Mouse (Mus musculus) hindbrain, embryonic 16.5 days (tissue): ENCODE measurements at regions not wholly inside any gene's neighbourhood (a gene's known extent, or its start where the extent isn't known, plus 50 kb on each side); places are given as distances from the start of the nearest gene placed in this dataset.

Experiments
- ATAC-seq: fragments of 200-750 bp; cut with Nextera tagmentation; 2 replicates; pipeline ENCODE4 v1.8.0; 2017; ENCODE audit warnings: moderate TSS enrichment, moderate library complexity
- H3K27ac ChIP-seq: fragments of 300-500 bp; sonication (generic); 2 replicates; pipeline ENCODE4 v1.5.1; 2014; ENCODE audit warnings: low read depth, mild to moderate bottlenecking, control low read depth, low read length, moderate library complexity
- H3K27me3 ChIP-seq: fragments of 300-500 bp; sonication (generic); replicated peaks from 2 replicates; pipeline ENCODE4 v1.6.1; 2014; ENCODE audit warnings: low read length; ENCODE audit not compliant: control insufficient read depth, insufficient read depth
- H3K36me3 ChIP-seq: fragments of 300-500 bp; sonication (generic); 2 replicates; pipeline ENCODE4 v1.6.1; 2014; ENCODE audit warnings: mild to moderate bottlenecking, low read length, moderate library complexity, mixed read lengths; ENCODE audit not compliant: control insufficient read depth, insufficient read depth
- H3K4me1 ChIP-seq: fragments of 300-500 bp; sonication (generic); 2 replicates; pipeline ENCODE4 v1.6.1; 2014; ENCODE audit warnings: low read depth, low read length; ENCODE audit not compliant: control insufficient read depth, insufficient read depth
- H3K4me2 ChIP-seq: fragments of 300-500 bp; sonication (generic); 2 replicates; pipeline ENCODE4 v1.6.1; 2014; ENCODE audit warnings: mild to moderate bottlenecking, low read length, control low read depth, moderate library complexity
- H3K4me3 ChIP-seq: fragments of 300-500 bp; sonication (generic); 2 replicates; pipeline ENCODE4 v1.5.1; 2014; ENCODE audit warnings: mild to moderate bottlenecking, low read length, control low read depth, moderate library complexity
- H3K9ac ChIP-seq: fragments of 300-500 bp; sonication (generic); 2 replicates; pipeline ENCODE4 v1.6.1; 2014; ENCODE audit warnings: low read depth, mild to moderate bottlenecking, control low read depth, low read length, moderate library complexity
- H3K9me3 ChIP-seq: fragments of 300-500 bp; sonication (generic); 2 replicates; pipeline ENCODE4 v1.6.1; 2014; ENCODE audit warnings: mild to moderate bottlenecking, low read length, moderate library complexity; ENCODE audit not compliant: control insufficient read depth
- whole genome bisulfite sequencing: fragments of 180-500 bp; shearing (Covaris S2); extraction: QIAGEN DNeasy Blood & Tissue Kit; methylation state at CpG from one replicate; pipeline ENCODE4 v1.1.7; 2014; 5-methylcytosine and 5-hydroxymethylcytosine counted together

DNA sequence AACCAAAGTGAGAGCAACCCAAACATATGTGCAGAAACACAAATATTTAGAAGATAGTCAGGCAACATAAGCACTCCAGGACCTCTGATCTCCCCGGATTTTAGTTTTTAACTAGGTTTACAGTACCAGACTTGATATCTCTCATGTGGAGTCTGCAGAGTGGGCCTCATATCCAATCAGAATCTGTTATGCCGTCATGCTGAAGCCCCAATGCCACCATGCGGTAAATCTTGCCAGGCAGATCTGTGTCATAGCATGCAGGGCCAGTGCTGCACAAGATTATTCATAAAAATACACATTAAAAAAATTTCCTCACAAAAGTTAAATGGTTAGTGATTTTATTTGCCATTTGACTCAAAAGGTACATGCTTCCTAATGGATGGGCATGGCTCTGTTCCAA, 106.9 kb upstream of the Ccser1 start:
- ATAC-seq, result peak; percentile 34; the same call in 1 of the 2 replicates
- Histone ChIP-seq H3K36me3 (no peaks in the 10 kb centered on the region), H3K27ac (no peak overlapping the region), H3K9ac (no peak overlapping the region), H3K27me3 (no peaks in the 10 kb centered on the region), H3K4me2 (no peak overlapping the region), H3K9me3 (no peaks in the 10 kb centered on the region), H3K4me3 (no peak overlapping the region), H3K4me1 (peaks cover under 1% of the 10 kb centered on the region; the same call in 1 of the 2 replicates)
- WGBS, result 83% methylated on average over 3 of the region's 3 CpGs

DNA sequence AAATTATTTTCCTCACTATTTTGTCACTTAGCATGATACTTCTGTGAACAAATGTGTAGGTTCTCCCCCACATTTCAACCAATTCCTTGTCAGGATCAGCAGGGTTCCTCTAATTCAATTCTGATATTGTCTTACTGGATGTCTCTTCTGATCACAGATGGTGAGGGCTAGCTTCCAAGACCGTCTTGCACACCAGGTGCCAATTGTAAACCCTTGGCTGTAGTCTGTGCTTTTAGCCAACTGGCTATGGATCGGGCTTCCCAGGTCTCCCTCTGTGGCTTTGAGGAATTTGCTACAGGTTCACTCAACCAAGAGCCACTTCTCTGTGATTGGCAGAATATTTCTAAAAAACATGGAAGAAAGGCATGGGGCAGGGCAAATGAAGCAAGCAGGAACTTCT, 106.3 kb upstream of the Ccser1 start:
- H3K9ac ChIP-seq, result no peak overlapping the region
- H3K27me3 ChIP-seq, result no peaks in the 10 kb centered on the region
- H3K9me3 ChIP-seq, result no peaks in the 10 kb centered on the region
- no peak overlapping the region for H3K27ac ChIP-seq
- H3K4me1 ChIP-seq, result no peaks in the 10 kb centered on the region
- no peak overlapping the region for H3K4me3 ChIP-seq
- no peak overlapping the region for H3K4me2 ChIP-seq
- 54% methylated on average over 2 of the region's 2 CpGs for WGBS
- ATAC-seq, result peak; percentile 84
- H3K36me3 ChIP-seq, result no peaks in the 10 kb centered on the region

DNA sequence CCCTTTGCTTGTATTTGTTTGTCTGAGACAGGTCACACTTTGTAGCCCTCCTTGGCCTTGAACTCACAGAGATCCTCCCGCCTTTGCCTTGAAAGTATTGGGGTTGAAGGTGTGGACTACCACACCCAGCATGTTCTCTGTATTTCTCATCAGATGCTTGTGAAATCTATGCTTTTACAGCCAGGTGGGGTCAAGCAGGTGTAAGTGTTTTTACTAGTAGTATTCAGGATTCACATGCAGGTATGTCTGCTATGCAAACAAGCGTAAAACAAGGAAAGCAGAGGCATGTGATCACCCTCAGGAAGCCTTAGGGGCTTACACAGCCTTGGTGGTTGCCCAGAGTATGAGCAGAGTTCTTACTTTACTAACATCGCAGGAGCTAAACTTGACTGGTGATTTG, 105.4 kb upstream of the Ccser1 start:
- Histone ChIP-seq H3K4me3 (no peak overlapping the region), H3K27ac (no peak overlapping the region), H3K36me3 (no peaks in the 10 kb centered on the region), H3K27me3 (no peaks in the 10 kb centered on the region), H3K9me3 (no peaks in the 10 kb centered on the region), H3K4me2 (no peak overlapping the region), H3K4me1 (no peaks in the 10 kb centered on the region), H3K9ac (no peak overlapping the region)
- ATAC-seq, result no peak
- WGBS, result 98% methylated on average over 3 of the region's 3 CpGs

DNA sequence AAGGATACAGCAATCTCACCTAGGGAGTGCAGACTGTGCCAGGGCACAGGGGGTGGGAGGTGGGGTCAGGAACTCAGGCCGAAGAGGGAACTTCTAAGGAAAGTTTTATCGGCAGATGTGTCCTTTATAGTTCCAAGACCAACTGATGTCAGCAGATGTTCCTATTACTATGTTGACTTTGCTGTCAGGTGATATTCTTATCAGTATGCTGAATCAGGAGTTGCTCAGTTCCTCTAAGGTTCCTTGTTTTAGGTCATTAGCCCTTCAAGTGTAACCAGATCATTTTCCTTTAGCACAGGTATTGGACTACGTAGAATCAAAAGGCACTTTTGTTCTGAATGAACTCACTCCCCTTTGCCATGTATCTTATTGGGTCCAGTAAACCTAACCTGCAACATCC, 101.6 kb upstream of the Ccser1 start:
- Histone ChIP-seq H3K4me2 (no peak overlapping the region), H3K36me3 (no peaks in the 10 kb centered on the region), H3K4me3 (no peak overlapping the region), H3K27ac (no peak overlapping the region), H3K4me1 (no peaks in the 10 kb centered on the region), H3K9ac (no peak overlapping the region), H3K9me3 (no peaks in the 10 kb centered on the region), H3K27me3 (no peaks in the 10 kb centered on the region)
- no peak for ATAC-seq
- 85% methylated on average over 3 of the region's 3 CpGs for WGBS

DNA sequence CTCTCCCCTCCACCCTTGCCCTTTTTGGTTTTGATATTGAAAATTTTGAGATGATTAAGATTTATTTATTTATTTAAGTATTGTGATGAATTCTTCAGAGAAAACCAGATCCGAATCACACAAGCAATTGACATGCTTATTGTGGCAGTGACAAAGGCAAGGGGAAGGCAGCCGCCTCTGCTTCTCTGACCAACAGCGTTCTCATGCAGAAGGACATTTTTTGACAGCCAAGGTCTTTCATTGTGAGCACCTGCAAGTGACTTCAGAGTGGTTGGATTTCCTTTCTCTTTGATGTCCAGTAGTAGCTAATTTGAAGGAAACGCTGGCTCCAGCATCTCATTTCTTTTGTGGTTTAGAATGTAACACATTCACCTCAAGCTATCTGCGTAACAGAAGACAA, 99.5 kb upstream of the Ccser1 start:
- 37% methylated on average over 5 of the region's 5 CpGs for WGBS
- Histone ChIP-seq H3K9ac (no peak overlapping the region), H3K27me3 (no peaks in the 10 kb centered on the region), H3K4me3 (no peak overlapping the region), H3K27ac (no peak overlapping the region), H3K36me3 (no peaks in the 10 kb centered on the region), H3K4me1 (no peaks in the 10 kb centered on the region), H3K4me2 (no peak overlapping the region), H3K9me3 (no peaks in the 10 kb centered on the region)
- no peak for ATAC-seq

DNA sequence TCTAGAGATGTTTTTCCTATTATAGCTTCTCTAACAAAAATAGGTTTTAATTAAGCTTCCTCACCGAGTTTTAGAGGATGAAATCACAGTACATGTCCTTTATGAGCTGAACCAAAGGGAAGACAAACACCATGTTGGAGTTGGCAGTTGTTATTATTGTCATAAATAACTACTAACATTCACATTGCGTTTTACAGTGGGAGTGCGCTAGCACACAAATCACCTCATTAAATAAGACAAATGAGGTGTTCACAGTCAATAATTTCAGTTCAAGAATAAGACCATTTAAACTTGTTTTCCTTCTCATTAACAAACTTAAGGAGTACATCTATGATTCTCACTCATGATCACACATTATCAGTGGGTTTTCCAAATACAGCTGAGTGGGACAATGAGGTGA, 96.8 kb upstream of the Ccser1 start:
- Histone ChIP-seq H3K9me3 (no peaks in the 10 kb centered on the region), H3K4me2 (no peak overlapping the region), H3K4me3 (no peak overlapping the region), H3K27me3 (no peaks in the 10 kb centered on the region), H3K9ac (no peak overlapping the region), H3K36me3 (no peaks in the 10 kb centered on the region), H3K27ac (no peak overlapping the region), H3K4me1 (no peaks in the 10 kb centered on the region)
- no peak for ATAC-seq
- WGBS, result 62% methylated on average over 3 of the region's 3 CpGs

DNA sequence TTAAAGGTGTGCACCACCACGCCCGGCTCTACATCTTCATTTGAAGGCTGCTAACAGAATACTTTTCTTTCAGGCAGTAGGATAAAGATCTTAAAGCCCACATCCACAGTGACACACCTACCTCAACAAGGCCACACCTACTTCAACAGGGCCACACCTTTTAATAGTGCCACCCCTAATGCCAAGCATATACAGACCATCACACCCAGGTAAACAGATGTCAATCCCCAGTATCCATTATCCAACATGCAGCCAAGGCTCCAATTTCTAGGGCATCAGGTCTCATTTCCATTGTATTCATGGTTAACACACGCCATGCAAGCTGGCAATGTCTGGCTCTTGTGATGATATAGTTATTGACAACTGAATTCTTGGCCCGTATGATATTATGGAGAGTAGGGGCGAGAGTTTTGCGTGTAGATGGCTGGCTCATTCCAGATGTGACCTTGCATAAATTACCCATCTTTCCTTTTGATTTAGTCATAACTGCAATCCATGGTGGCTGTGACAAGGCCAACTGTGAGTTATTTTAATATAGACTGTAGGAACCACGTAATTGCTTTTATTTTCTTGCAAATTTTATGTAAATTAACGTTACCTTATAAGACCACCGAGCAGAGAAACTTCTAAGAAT, 80.7 kb upstream of the Ccser1 start:
- Histone ChIP-seq H3K27ac (no peak overlapping the region), H3K27me3 (no peaks in the 10 kb centered on the region), H3K4me2 (no peak overlapping the region), H3K36me3 (no peaks in the 10 kb centered on the region), H3K4me3 (no peak overlapping the region), H3K4me1 (no peaks in the 10 kb centered on the region; the same call in 1 of the 2 replicates), H3K9ac (no peak overlapping the region), H3K9me3 (no peaks in the 10 kb centered on the region)
- WGBS, result 48% methylated on average over 9 of the region's 9 CpGs
- ATAC-seq, result no peak; the same call in 1 of the 2 replicates

DNA sequence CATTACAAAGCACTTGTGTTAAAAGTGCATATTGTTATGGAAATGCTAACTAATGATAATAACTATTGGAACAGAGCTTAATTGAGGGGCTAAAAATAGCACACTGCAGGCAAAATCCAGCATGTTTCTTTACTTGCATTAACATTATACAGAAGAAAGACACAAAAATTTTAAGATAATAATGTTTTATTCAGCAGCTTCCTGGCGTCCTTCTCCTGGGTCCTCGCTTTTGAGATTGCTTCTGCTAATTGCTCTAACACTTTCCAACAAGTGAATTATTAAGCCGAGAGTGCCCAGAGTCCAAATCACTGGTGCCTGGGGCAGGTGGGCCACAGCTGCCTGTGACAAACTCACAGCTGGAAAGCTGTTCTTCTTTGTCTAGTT, 80.2 kb upstream of the Ccser1 start:
- H3K27ac ChIP-seq, result no peak overlapping the region
- no peak overlapping the region for H3K4me2 ChIP-seq
- H3K9me3 ChIP-seq, result no peaks in the 10 kb centered on the region

DNA sequence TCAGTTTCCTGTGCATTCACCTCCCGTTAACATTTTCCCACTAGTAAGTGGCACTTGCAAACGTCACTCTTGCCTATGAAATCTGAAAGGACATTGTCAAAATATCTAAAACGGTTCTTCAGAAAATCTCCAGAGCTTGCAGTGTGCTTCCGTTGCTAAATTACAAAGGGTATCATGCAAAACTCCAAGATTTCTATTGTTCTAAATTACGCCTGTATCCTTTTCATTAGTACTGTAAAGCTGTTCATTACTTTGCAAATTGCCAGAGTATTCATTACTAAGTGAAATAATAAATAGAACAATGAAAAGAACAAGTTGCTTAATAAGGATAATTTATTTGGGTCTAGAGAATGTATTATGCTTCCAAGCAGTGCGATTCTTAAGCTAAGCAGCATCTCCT, 78.2 kb upstream of the Ccser1 start:
- H3K9me3 ChIP-seq, result no peaks in the 10 kb centered on the region
- H3K27me3 ChIP-seq, result no peaks in the 10 kb centered on the region
- H3K4me1 ChIP-seq, result no peaks in the 10 kb centered on the region; the same call in 1 of the 2 replicates
- WGBS, result 67% methylated on average over 6 of the region's 6 CpGs
- no peak overlapping the region for H3K9ac ChIP-seq
- ATAC-seq, result no peak
- no peak overlapping the region for H3K4me3 ChIP-seq
- H3K27ac ChIP-seq, result no peak overlapping the region
- no peak overlapping the region for H3K4me2 ChIP-seq
- no peaks in the 10 kb centered on the region for H3K36me3 ChIP-seq

More for the DNA sequence above, 80.2 kb upstream of the Ccser1 start:
- no peaks in the 10 kb centered on the region; the same call in 1 of the 2 replicates for H3K4me1 ChIP-seq
- WGBS, result 24% methylated on average over 3 of the region's 3 CpGs
- peak; percentile 40; the same call in 1 of the 2 replicates for ATAC-seq
- no peak overlapping the region for H3K9ac ChIP-seq
- H3K27me3 ChIP-seq, result no peaks in the 10 kb centered on the region
- no peaks in the 10 kb centered on the region for H3K36me3 ChIP-seq
- no peak overlapping the region for H3K4me3 ChIP-seq
